Mouse (Mus musculus) stomach, postnatal 0 days (tissue): ENCODE results near the gene Llgl2.

Experiments
- CTCF ChIP-seq: IDR thresholded peaks from 2 replicates; pipeline ENCODE4 v1.5.1; 2016; ENCODE audit warnings: antibody characterized with exemption, low read depth, mild to moderate bottlenecking, moderate library complexity
- EP300 ChIP-seq: optimal IDR thresholded peaks from 2 replicates; pipeline ENCODE3; 2016; ENCODE audit warnings: antibody characterized with exemption

GRCm38 (mm10) chr11:115877174-115877755 lies 53.4 kb downstream of the Llgl2 start:
- TF ChIP-seq EP300 (no peak), CTCF (no peak)
